Mouse (Mus musculus): ENCODE results near the gene Dlgap4. TPM values are rescaled to one million over a fixed set of nuclear protein-coding genes. Genes with fewer than 3 reads are reported as not detected.

Gene Dlgap4
- polyA plus RNA-seq, 1 experiment: 40.7 TPM

DNA sequence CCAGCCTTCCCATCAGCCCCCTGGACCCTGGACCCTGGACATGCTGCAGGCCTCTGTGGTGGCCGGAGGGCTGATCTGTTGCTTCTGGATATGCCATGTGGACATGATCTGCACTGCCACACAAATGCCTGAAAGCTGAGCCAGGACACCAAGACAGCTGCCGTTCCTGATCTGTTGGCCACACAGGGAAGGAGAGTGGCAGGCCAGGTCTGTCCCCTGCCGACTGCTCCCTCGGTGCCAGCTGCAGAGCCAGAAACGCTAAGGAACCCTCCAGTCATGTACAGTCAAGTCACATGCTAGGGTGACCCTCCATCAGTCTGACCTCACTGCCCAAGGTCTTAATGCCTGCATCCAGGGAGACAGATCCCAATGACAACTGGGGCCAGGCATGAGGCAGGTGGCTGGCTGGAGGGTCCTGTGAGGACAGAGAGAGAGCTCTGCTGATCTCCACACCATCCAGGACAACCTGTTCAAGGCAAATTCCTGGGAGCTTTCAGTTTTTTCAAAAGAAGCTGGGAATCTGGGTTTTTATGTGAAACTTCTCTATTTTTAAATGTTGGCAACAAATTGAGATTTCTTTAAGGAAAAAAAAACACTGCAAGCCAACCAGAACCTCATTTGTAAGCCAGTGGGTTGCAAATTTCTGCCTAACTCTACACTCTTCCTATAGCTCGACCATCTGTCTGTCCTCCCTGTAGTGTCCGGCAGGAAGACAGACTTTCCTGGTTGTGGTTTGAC is 36.5 kb upstream of the Dlgap4 start:
- Histone ChIP-seq H3K79me3 (ENCODE audit: low read depth) (no peaks in the 10 kb centered on the region), H3K36me3 (ENCODE audit: control insufficient read depth, insufficient read depth) (no peaks in the 10 kb centered on the region), H3K79me2 (ENCODE audit: control insufficient read depth, insufficient read depth) (no peaks in the 10 kb centered on the region), H3ac (ENCODE audit: control insufficient read depth, insufficient read length, low read depth) (no peak overlapping the region), H3K4me3 (ENCODE audit: insufficient read depth, poor library complexity, severe bottlenecking) (no peak overlapping the region), H3K27me3 (ENCODE audit: control insufficient read depth, insufficient read depth, insufficient read length) (peaks cover 40% of the 10 kb centered on the region)
- TF ChIP-seq MAX (IDR thresholded peaks at IDR 0.05) (no peak), MYOD1 (IDR thresholded peaks at IDR 0.05; ENCODE audit: control insufficient read depth, insufficient read length, low read depth) (no peak), MYOG (IDR thresholded peaks at IDR 0.05; ENCODE audit: control insufficient read depth, extremely low read depth, insufficient read length) (no peak), USF1 (IDR thresholded peaks at IDR 0.05; ENCODE audit: low read depth) (no peak), CTCF (IDR thresholded peaks at IDR 0.05; ENCODE audit: control insufficient read depth, insufficient read depth, insufficient read length) (no peak), CEBPB (IDR thresholded peaks at IDR 0.05; ENCODE audit: low read depth) (no peak), FOSL1 (IDR thresholded peaks at IDR 0.05; ENCODE audit: insufficient read depth, low read length, poor library complexity, severe bottlenecking) (no peak)

DNA sequence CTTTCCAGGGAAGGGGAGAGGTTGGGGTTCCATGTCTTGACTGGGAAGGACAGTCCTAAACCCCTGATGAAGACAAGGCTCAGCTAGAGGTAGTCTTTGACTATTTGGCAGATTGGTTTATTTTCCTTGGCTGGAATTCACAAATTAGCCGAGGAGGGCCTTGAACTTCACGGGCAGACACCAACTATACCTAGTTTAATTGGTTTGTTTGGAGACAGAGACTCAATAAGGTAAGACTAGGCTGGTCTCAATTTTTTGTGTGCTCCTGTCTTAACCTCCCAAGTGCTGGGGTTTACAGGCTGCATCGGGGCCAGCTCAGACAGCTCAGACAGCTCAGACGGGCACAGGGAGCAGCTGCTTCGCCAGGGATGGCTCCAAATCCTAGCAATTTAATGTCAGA is 33.0 kb upstream of the Dlgap4 start:
- no peaks in the 10 kb centered on the region for H3K79me2 ChIP-seq (ENCODE audit: control insufficient read depth, insufficient read depth)
- no peak overlapping the region for H3K4me3 ChIP-seq (ENCODE audit: insufficient read depth, poor library complexity, severe bottlenecking)
- H3K27me3 ChIP-seq (ENCODE audit: control insufficient read depth, insufficient read depth, insufficient read length): peaks cover 56% of the 10 kb centered on the region
- H3ac ChIP-seq (ENCODE audit: control insufficient read depth, insufficient read length, low read depth): no peak overlapping the region
- no peak for TF ChIP-seq CTCF (IDR thresholded peaks at IDR 0.05; ENCODE audit: control insufficient read depth, insufficient read depth, insufficient read length)
- TF ChIP-seq CEBPB (IDR thresholded peaks at IDR 0.05; ENCODE audit: low read depth): no peak
- TF ChIP-seq MYOD1 (IDR thresholded peaks at IDR 0.05; ENCODE audit: control insufficient read depth, insufficient read length, low read depth): no peak
- TF ChIP-seq FOSL1 (IDR thresholded peaks at IDR 0.05; ENCODE audit: insufficient read depth, low read length, poor library complexity, severe bottlenecking): no peak
- TF ChIP-seq USF1 (IDR thresholded peaks at IDR 0.05; ENCODE audit: low read depth): no peak
- no peak for TF ChIP-seq MYOG (IDR thresholded peaks at IDR 0.05; ENCODE audit: control insufficient read depth, extremely low read depth, insufficient read length)
- TF ChIP-seq MAX (IDR thresholded peaks at IDR 0.05): no peak
- H3K79me3 ChIP-seq (ENCODE audit: low read depth): no peaks in the 10 kb centered on the region
- H3K36me3 ChIP-seq (ENCODE audit: control insufficient read depth, insufficient read depth): no peaks in the 10 kb centered on the region

DNA sequence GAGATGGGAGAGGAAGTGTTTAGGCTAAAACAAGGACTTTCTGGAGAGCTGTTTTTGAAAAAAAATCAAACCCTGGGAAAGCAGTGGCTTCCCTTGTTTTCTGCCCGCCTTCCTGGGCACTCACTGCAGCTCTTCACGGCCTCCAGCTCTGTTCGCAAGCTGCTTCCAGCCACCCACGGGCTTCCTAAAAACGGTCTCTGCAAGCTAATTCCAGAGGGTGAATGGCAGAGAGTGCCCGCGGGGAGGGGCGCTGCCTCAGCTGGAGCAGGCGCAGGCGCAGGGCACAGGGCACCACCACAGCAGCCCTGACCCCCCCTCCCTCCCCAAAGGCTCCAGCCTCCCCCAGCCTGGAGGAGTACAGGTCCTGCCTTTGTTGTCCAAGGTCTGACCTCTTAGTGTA is 32.3 kb upstream of the Dlgap4 start:
- H3K27me3 ChIP-seq (ENCODE audit: control insufficient read depth, insufficient read depth, insufficient read length): peaks cover 60% of the 10 kb centered on the region
- H3K79me3 ChIP-seq (ENCODE audit: low read depth): no peaks in the 10 kb centered on the region
- no peaks in the 10 kb centered on the region for H3K36me3 ChIP-seq (ENCODE audit: control insufficient read depth, insufficient read depth)
- H3K79me2 ChIP-seq (ENCODE audit: control insufficient read depth, insufficient read depth): no peaks in the 10 kb centered on the region
- no peak for TF ChIP-seq CTCF (IDR thresholded peaks at IDR 0.05; ENCODE audit: control insufficient read depth, insufficient read depth, insufficient read length)
- TF ChIP-seq CEBPB (IDR thresholded peaks at IDR 0.05; ENCODE audit: low read depth): no peak
- TF ChIP-seq MYOG (IDR thresholded peaks at IDR 0.05; ENCODE audit: control insufficient read depth, extremely low read depth, insufficient read length): no peak
- no peak overlapping the region for H3K4me3 ChIP-seq (ENCODE audit: insufficient read depth, poor library complexity, severe bottlenecking)
- H3ac ChIP-seq (ENCODE audit: control insufficient read depth, insufficient read length, low read depth): no peak overlapping the region

DNA sequence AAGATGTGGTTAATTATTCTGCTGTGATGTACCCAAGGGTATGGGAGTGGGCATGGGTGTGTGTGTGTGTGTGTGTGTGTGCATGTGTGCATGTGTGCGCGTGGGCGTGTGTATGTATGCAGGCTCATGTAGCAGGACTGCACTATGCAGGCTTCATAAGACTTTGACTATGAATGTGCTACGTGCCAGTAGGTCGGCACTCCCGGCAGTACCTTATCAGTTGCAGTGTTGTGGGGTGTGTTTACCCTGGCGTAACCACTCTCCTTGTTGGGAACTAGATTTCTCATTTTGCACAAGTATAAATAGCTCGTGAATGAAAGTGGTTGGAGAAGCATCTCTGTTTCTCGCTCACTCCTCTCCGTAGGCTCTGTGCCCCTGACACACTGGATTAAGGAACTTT is 30.6 kb upstream of the Dlgap4 start:
- no peaks in the 10 kb centered on the region for H3K79me3 ChIP-seq (ENCODE audit: low read depth)
- peaks cover 66% of the 10 kb centered on the region for H3K27me3 ChIP-seq (ENCODE audit: control insufficient read depth, insufficient read depth, insufficient read length)
- TF ChIP-seq CTCF (IDR thresholded peaks at IDR 0.05; ENCODE audit: control insufficient read depth, insufficient read depth, insufficient read length) (no peak), MYOG (IDR thresholded peaks at IDR 0.05; ENCODE audit: control insufficient read depth, extremely low read depth, insufficient read length) (no peak), MAX (IDR thresholded peaks at IDR 0.05) (no peak), USF1 (IDR thresholded peaks at IDR 0.05; ENCODE audit: low read depth) (no peak), MYOD1 (IDR thresholded peaks at IDR 0.05; ENCODE audit: control insufficient read depth, insufficient read length, low read depth) (no peak), CEBPB (IDR thresholded peaks at IDR 0.05; ENCODE audit: low read depth) (no peak), FOSL1 (IDR thresholded peaks at IDR 0.05; ENCODE audit: insufficient read depth, low read length, poor library complexity, severe bottlenecking) (no peak)
- no peaks in the 10 kb centered on the region for H3K79me2 ChIP-seq (ENCODE audit: control insufficient read depth, insufficient read depth)
- no peaks in the 10 kb centered on the region for H3K36me3 ChIP-seq (ENCODE audit: control insufficient read depth, insufficient read depth)
- no peak overlapping the region for H3K4me3 ChIP-seq (ENCODE audit: insufficient read depth, poor library complexity, severe bottlenecking)
- H3ac ChIP-seq (ENCODE audit: control insufficient read depth, insufficient read length, low read depth): no peak overlapping the region

DNA sequence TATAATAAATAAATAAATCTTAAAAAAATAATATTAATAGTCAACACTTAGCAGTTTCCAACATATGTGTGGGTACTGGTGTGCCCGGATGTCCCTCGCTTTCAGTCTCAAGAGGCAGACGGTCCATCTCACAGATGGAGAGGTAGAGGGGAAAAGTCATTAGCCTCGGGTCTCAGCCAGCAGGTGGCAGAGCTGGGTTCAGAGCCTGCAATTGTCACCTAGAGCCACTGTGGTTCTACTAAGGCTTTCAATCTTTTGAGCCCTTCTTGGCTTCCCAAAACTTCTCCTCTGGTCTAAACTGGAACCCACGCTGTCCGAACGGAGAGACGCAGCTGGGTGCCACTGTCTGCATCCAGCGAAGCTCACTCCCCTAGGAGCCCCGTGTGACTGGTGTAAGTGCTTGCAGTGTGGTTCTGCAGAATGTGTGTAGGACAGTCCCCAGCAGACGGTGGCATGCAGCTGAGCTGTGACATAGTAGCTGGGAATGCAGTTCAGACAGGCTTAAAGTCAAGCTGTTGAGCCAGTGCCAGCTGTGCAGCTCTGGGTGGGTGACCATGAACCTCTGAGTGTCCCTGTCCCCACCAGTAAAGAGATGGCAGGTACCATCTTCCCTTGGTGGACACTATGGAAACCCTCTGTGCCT is 29.2 kb upstream of the Dlgap4 start:
- Histone ChIP-seq H3K27me3 (ENCODE audit: control insufficient read depth, insufficient read depth, insufficient read length) (peaks cover 53% of the 10 kb centered on the region), H3K79me2 (ENCODE audit: control insufficient read depth, insufficient read depth) (no peaks in the 10 kb centered on the region), H3ac (ENCODE audit: control insufficient read depth, insufficient read length, low read depth) (no peak overlapping the region), H3K79me3 (ENCODE audit: low read depth) (no peaks in the 10 kb centered on the region), H3K4me3 (ENCODE audit: insufficient read depth, poor library complexity, severe bottlenecking) (no peak overlapping the region), H3K36me3 (ENCODE audit: control insufficient read depth, insufficient read depth) (no peaks in the 10 kb centered on the region)
- TF ChIP-seq USF1 (IDR thresholded peaks at IDR 0.05; ENCODE audit: low read depth) (no peak), MYOG (IDR thresholded peaks at IDR 0.05; ENCODE audit: control insufficient read depth, extremely low read depth, insufficient read length) (no peak), MAX (IDR thresholded peaks at IDR 0.05) (no peak), MYOD1 (IDR thresholded peaks at IDR 0.05; ENCODE audit: control insufficient read depth, insufficient read length, low read depth) (no peak), CEBPB (IDR thresholded peaks at IDR 0.05; ENCODE audit: low read depth) (no peak), FOSL1 (IDR thresholded peaks at IDR 0.05; ENCODE audit: insufficient read depth, low read length, poor library complexity, severe bottlenecking) (no peak), CTCF (IDR thresholded peaks at IDR 0.05; ENCODE audit: control insufficient read depth, insufficient read depth, insufficient read length) (no peak)
